Mouse (Mus musculus) urinary bladder, postnatal 4 days (tissue): ENCODE data around the gene Zfp523.

Experiments
- DNase-seq, 2 experiments: peaks; one replicate each; pipeline ENCODE4 v3.0.0; 2021 to 2022; ENCODE audit warnings: low spot score in 2 of 2

The Zfp523 gene

GRCm38 (mm10) chr17:28160361-28160760 is 16.6 kb upstream of the Zfp523 start:
- no peak for DNase-seq

DNA sequence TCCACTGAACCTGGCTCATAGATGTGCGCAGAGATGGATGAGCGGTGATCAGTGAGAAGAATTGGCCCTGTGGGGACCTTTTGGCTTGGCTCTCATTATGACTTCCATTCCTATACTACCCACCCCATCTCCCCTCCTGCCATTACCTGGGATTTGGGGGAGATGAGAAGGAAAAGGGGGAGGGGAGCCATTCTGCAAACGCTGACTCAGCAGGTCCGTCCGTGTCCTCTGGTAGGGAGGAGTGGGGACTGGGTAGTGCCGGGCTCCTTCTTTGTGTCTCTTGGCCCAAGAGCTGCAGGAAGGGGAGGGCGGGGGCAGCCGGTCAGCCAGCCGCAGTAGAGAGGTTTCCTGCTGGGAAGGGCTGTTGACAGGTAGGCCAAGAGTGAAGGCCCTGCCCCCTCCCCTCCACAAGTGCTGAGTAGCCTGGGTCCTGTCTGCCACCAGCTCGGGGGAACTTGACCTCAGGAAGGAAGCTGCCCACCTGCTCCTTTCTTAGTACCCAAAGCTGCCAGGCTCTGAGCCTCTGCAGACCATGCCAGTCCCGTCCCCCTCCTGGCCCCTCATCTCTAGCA is 15.5 kb upstream of the Zfp523 start:
- no peak for DNase-seq

- DNase-seq, result peak; percentile 61 to 87
These were observed 13.3 kb upstream of the Zfp523 start for GRCm38 (mm10) chr17:28163666-28164065.

- DNase-seq, result no peak
These were observed 6.2 kb upstream of the Zfp523 start for GRCm38 (mm10) chr17:28170460-28171305.

- DNase-seq, result no peak
These were observed 4.2 kb upstream of the Zfp523 start for GRCm38 (mm10) chr17:28172690-28173089.

GRCm38 (mm10) chr17:28177540-28178046 is 664 bp downstream of the Zfp523 start:
- no peak for DNase-seq

DNA sequence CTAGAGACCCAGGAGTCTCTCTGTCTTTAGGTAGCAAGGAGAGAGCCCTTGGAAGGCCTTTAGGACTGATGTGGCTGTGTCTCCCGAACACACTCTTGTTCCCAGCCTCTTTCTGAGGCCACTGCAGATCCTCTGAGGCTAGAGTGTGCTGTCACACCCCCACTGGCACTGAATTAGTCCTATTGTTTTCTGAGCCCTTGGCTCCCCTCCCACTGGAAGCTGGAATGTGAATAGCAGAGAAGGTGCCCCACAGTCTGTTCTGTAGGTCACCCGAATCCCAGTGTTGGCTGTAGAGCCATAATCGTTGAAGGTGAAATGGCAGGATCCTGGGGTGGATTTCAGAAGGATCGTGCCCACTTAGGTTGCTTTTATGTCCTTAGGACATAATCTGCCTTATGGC is 3.4 kb downstream of the Zfp523 start:
- DNase-seq, result no peak

DNA sequence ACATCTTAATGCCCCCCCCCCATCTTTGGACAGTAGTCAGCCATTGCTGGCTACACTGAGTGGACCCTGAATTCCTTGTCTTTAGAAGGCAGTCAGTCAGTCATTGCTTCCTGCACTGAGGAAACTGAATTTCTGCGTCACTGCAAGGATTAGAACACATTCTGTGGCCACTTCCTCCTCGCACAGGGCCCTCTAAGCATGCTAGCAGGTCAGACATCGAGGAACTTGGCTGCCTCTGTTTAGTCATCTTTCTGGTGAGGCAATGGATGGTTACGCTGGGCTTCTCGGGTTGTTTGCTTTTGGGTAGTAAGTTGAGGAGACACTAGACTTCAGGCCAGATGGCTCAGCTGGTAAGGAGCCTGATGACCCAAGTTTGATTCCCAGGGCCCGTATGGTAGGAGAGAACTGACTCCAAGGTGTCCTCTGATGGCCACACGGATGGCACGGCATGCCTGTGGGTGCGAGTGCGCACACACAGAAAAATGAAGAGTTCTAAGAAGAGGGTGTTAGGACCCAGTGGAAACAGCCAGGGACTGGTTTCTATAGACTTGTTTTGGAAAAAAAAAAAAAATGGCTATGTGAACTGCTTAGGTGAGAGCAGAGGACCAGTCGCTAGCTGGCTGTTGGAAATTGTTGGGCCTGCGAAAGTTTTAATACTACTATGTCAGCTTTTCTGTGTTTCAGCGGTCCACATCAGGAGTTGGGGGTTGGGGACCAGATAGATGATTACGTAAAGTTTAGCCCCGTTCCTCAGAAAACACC is 4.0 kb downstream of the Zfp523 start:
- no peak for DNase-seq

- DNase-seq, result no peak
These were observed 8.2 kb downstream of the Zfp523 start for GRCm38 (mm10) chr17:28184971-28185638.

DNA sequence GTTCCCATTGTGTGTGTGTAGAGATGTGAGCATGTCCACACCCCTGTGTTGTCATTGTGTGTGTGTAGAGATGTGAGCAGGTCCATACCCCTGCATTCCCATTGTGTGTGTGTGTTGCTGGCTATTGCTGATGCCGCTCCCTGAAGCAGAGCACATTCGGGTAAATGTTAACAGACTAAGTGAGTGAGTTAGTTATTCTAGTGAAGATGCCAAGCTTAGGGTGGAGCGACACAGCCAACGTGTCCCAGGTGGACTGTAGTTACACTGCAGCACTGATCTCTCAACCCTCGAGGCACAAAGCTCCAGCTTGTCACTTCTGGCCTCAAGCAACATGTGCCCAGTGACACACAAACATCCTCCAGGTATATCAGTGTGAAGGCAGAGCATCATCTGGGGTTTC is 11.4 kb downstream of the Zfp523 start:
- no peak for DNase-seq

DNA sequence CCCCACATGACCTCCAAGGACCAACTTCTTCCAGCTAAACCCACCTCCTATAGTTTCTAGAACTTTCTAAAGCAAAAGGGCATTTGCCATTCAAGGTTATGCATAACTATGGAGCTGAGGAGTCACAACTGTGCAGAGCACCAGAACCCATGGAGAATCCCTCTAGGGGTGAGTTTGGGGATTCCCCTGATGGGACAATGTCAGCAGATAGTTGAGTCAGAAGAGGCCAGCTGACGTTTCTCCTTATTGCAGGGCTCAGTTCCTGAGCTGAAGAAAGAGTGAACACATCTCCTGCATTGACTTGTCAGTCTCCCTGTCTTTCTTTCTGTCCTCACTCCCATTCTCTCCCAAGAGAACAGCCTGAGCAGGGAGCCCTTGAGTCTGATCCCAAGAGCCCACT is 15.8 kb downstream of the Zfp523 start:
- DNase-seq, result no peak

DNA sequence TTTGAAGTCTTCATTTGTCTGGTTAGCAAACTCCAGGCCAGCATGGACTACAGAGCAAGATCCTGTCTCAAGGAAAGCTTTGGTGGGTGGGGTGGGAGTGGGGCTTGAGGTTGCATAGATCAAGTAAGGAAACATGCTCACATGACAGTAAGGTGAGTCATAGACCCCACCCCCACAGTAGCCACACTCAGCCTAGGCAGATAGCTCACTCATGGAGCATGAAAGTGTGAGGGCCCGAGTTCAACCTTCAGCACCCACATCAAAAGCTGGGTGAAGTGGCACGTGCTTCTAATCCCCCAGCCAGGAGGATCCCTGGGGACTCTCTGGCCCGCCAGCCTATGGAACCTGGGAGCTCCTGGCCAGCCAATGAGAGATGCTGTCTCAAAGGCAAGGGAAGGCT is 16.6 kb downstream of the Zfp523 start:
- no peak for DNase-seq

DNA sequence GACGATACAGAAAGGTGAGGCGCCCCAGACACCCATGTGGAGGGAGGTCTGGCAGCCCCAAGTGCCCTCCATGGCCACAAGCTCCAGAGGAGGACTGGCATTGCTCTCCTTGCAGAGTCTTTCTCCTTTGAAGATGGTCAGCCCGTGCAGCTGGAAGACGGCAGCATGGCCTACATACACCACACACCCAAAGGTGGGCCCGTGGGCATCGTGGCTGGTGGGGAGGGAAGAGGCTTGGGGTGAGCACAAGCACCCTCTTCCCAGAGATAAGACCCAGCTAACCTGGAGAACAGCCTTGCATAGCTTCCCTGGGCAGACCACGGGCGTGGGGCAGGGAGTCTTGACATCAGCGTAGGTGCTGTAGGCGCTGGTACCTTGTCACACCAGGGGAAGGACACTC is 18.1 kb downstream of the Zfp523 start:
- no peak for DNase-seq

- DNase-seq, result no peak
These were observed 20.7 kb downstream of the Zfp523 start for GRCm38 (mm10) chr17:28197646-28198045.

GRCm38 (mm10) chr17:28201982-28202381 is 25.1 kb downstream of the Zfp523 start:
- no peak for DNase-seq

GRCm38 (mm10) chr17:28204052-28204720 is 27.3 kb downstream of the Zfp523 start:
- DNase-seq, result no peak

DNA sequence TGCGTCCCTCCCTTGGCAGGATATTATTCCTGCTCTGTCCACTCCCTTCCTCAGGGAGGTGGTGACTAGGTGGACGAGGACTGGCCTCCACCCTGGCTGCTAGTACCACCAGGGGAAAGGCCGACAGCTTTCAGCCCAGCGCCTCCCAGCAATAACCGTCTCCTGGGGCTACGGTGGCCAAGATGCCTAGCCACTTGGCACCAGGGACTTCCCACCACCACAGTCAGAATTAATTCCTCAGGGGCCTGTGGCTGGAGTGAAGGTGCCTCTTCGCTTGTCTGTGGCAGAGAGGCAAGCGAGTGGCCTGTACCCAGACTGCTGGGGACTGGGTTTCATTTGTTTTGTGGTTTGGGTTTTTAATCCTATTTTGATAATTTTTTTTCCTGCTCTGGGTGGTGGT is 28.5 kb downstream of the Zfp523 start:
- no peak for DNase-seq

DNA sequence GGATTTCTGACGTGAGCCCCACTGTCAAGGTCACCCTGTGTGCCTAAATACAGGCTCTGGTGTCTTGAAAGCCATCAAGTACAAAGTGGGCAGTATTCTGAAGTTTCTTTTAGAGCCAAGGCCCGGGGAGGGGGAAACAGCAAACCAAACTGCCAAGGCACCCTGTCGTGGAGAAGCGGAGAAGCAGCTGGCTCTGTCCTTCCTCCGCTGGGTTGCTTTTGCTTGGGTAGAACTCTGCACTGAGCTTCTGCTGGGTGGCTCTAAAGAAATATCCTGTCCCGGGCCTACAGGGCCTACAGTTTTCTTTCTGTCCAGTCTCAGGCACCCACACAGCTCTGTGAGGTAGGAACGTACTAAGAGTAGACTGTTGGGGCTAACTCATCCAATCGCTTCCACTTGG is 30.2 kb downstream of the Zfp523 start:
- no peak for DNase-seq

GRCm38 (mm10) chr17:28207591-28208313 is 30.8 kb downstream of the Zfp523 start, which contains the start of gene Def6:
Def6 (plus strand) TSS chr17:28207778.
- DNase-seq, result peak; percentile 80 to 83

DNA sequence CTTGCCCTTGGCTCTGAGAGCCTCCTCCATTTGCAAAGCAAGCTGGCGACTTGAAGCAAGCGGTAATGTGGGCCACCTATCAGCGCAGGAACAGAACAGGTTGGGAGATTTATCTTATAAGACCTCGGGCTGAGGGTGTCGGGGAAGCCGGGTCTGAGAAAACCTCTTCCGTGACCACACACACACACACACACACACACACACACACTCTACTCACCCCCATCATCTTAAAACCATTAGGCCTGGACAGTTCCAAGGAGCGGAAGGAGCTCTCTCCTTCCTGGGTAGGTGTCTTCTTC is 31.3 kb downstream of the Zfp523 start:
- DNase-seq, result no peak
